Mouse (Mus musculus): ENCODE measurements around the gene Tia1. TPM values are rescaled to one million over a fixed set of nuclear protein-coding genes. Genes with fewer than 3 reads are reported as not detected.

Tia1 gene
- polyA plus RNA-seq, 1 experiment from 2014 or later, result 95.5 TPM

DNA sequence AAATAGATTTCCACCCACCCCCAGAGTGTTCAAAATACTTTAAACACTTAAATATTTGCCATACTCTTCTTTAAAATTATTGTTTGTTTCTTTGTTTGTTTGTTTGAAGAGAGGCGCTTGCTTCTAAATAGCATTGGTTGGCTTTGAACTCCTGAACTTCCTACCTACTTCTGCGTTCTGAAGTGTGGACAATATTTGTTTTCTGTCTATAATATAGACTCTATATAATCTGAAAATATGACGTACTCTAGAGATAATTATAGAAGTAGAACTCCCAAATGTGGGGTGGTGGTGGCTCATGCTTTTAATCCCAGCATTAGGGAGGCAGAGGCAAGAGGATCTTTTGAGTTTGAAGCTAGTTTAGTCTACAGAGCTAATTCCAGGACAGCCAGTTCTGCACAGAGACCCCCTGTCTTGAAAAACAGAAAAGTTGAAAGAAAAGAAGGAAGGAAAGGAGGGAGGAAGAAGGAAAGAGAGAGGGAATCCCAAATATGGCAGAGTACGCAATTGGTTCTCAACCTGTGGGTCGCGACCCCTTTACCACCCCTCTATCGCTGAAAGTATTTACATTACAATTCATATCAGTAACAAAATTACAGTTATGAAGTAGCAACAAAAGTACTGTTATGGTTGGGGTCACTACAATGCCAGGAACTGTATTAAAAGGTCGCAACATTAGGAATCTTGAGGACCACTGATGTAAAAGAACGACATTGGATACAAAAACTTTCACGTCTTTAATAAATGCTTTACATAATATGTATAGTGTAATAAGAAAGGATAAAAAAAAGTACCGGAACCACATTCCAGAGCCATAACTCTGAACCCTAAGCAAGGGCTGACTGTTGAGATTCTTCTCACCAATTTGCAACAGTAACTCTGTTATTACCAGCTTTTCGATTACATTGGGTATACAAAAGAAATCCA, 1.1 kb upstream of the Tia1 start:
- WGBS, result 38% methylated on average over 12 of the region's 12 CpGs
- H3K9ac ChIP-seq (ENCODE audit: low read depth, low read length), result peak overlapping the region; percentile 31; the same call in 1 of the 2 replicates
- H3K4me3 ChIP-seq (ENCODE audit: low read depth, low read length), result peak overlapping the region; percentile 94
- no peak overlapping the region for H3K27ac ChIP-seq (ENCODE audit: low read depth, low read length)
- no peaks in the 10 kb centered on the region for H3K27me3 ChIP-seq (replicated peaks; ENCODE audit: control insufficient read depth, insufficient read depth, low read length)
- H3K36me3 ChIP-seq (ENCODE audit: control insufficient read depth, insufficient read depth, low read length), result no peaks in the 10 kb centered on the region; the same call in 1 of the 2 replicates
- ATAC-seq (replicated peaks; ENCODE audit: low FRiP score) (no peak), DNase-seq (ENCODE audit: low spot score) (no peak)
- peak overlapping the region; percentile 72 for H3K4me2 ChIP-seq
- peaks cover 6% of the 10 kb centered on the region; the same call in 1 of the 2 replicates for H3K4me1 ChIP-seq (replicated peaks; ENCODE audit: control insufficient read depth, insufficient read depth, low read length)
- H3K9me3 ChIP-seq (ENCODE audit: control insufficient read depth, low read length), result no peaks in the 10 kb centered on the region

DNA sequence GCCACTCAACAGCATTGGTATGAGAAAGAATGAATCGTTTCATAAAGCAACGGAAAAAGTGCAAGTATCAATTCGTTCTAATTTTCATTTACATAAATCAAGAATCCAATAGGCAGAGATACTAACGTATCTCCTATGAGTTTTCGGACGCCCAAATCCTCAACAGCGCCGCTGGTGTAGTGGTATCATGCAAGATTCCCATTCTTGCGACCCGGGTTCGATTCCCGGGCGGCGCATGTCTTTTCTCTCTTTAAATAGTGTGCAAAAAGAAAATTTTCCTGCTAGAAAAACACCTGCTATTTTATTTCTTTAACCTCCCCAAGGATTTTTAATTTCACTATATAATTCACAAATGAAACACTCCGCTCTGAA, 305 bp upstream of the Tia1 start:
- H3K9me3 ChIP-seq (ENCODE audit: control insufficient read depth, low read length), result no peaks in the 10 kb centered on the region
- peak; percentile 87 for DNase-seq (ENCODE audit: low spot score)
- peak overlapping the region; percentile 94 for H3K4me3 ChIP-seq (ENCODE audit: low read depth, low read length)
- ATAC-seq (replicated peaks; ENCODE audit: low FRiP score), result peak; percentile 72
- H3K4me1 ChIP-seq (replicated peaks; ENCODE audit: control insufficient read depth, insufficient read depth, low read length), result peaks cover 6% of the 10 kb centered on the region; the same call in 1 of the 2 replicates
- peak overlapping the region; percentile 98 for H3K9ac ChIP-seq (ENCODE audit: low read depth, low read length)
- WGBS, result under 1% methylated on average over 15 of the region's 15 CpGs
- H3K27me3 ChIP-seq (replicated peaks; ENCODE audit: control insufficient read depth, insufficient read depth, low read length), result no peaks in the 10 kb centered on the region
- peak overlapping the region; percentile 98; the same call in 1 of the 2 replicates for H3K27ac ChIP-seq (ENCODE audit: low read depth, low read length)
- H3K4me2 ChIP-seq, result peak overlapping the region; percentile 72
- peaks cover under 1% of the 10 kb centered on the region; the same call in 1 of the 2 replicates for H3K36me3 ChIP-seq (ENCODE audit: control insufficient read depth, insufficient read depth, low read length)

DNA sequence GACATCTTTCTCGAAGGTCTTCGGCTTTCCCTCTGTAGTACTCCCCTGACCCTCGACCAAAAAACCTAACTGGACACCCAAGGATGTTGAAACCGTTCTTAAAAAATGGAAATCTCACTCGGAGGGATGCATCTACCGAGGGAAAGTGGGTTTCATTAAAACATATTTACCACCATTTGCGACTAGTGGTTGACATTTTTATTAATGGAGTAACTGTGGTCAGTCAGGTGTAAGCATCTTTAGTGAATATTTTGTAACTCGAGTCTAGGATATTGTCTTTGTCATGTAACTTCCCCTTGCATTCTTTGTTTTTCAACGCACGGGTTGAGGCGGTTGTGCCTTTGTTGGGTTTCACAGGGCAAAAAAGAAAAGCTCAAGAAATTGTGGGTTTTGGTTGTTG, 977 bp downstream of the Tia1 start:
- Histone ChIP-seq H3K27me3 (replicated peaks; ENCODE audit: control insufficient read depth, insufficient read depth, low read length) (no peaks in the 10 kb centered on the region), H3K36me3 (ENCODE audit: control insufficient read depth, insufficient read depth, low read length) (peaks cover 2% of the 10 kb centered on the region; the same call in 1 of the 2 replicates), H3K9ac (ENCODE audit: low read depth, low read length) (peak overlapping the region; percentile 98), H3K4me1 (replicated peaks; ENCODE audit: control insufficient read depth, insufficient read depth, low read length) (peaks cover 6% of the 10 kb centered on the region; the same call in 1 of the 2 replicates), H3K4me3 (ENCODE audit: low read depth, low read length) (peak overlapping the region; percentile 94), H3K4me2 (peak overlapping the region; percentile 72), H3K27ac (ENCODE audit: low read depth, low read length) (peak overlapping the region; percentile 98), H3K9me3 (ENCODE audit: control insufficient read depth, low read length) (no peaks in the 10 kb centered on the region)
- no peak for ATAC-seq (replicated peaks; ENCODE audit: low FRiP score)
- no peak for DNase-seq (ENCODE audit: low spot score)
- WGBS, result under 1% methylated on average over 11 of the region's 11 CpGs

DNA sequence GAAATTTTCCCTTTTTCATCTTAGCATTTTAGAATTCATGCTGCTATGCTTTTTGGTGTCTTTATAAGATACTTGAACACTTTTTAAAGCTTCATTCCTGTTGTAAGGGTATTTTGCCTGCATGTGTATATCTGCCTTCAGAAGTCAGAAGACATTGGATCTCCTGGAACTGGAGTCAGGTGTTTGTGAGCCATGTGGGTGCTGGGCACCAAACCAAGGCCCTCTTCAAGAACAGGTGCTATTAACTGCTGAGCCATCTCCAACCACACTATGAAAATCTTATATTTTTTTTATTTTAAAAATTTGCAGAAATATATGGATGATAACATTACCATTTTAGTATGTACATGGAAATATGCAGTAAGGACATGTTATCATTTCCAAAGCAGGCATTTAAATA, 2.3 kb downstream of the Tia1 start:
- ATAC-seq (replicated peaks; ENCODE audit: low FRiP score) (no peak), DNase-seq (ENCODE audit: low spot score) (no peak)
- Histone ChIP-seq H3K27me3 (replicated peaks; ENCODE audit: control insufficient read depth, insufficient read depth, low read length) (no peaks in the 10 kb centered on the region), H3K4me3 (ENCODE audit: low read depth, low read length) (no peak overlapping the region), H3K36me3 (ENCODE audit: control insufficient read depth, insufficient read depth, low read length) (peaks cover 2% of the 10 kb centered on the region; the same call in 1 of the 2 replicates), H3K27ac (ENCODE audit: low read depth, low read length) (no peak overlapping the region), H3K9ac (ENCODE audit: low read depth, low read length) (no peak overlapping the region), H3K4me1 (replicated peaks; ENCODE audit: control insufficient read depth, insufficient read depth, low read length) (peaks cover 6% of the 10 kb centered on the region; the same call in 1 of the 2 replicates), H3K9me3 (ENCODE audit: control insufficient read depth, low read length) (no peaks in the 10 kb centered on the region), H3K4me2 (no peak overlapping the region)

DNA sequence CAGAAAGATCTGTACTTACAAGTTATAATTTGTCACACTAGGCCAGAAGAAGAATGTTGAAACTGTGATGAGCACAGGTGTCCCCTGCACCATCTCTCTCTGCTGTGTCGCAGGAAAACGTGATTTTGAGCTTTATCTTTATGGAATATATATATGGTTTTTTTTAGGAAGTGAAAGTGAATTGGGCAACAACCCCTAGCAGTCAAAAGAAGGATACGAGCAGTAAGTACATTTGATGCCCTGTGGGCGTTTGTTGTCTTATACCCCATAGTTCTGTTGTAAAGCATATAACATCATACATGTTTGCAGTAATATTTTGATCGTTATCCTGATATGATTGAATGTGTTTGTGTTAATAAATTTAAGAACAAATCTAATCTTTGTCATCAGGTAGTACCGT, 14.7 kb downstream of the Tia1 start:
- ATAC-seq (replicated peaks; ENCODE audit: low FRiP score), result no peak
- H3K4me1 ChIP-seq (replicated peaks; ENCODE audit: control insufficient read depth, insufficient read depth, low read length), result no peaks in the 10 kb centered on the region
- no peaks in the 10 kb centered on the region for H3K9me3 ChIP-seq (ENCODE audit: control insufficient read depth, low read length)
- H3K36me3 ChIP-seq (ENCODE audit: control insufficient read depth, insufficient read depth, low read length), result peaks cover 36% of the 10 kb centered on the region
- H3K27ac ChIP-seq (ENCODE audit: low read depth, low read length), result no peak overlapping the region
- H3K4me2 ChIP-seq, result no peak overlapping the region
- DNase-seq (ENCODE audit: low spot score), result no peak
- H3K27me3 ChIP-seq (replicated peaks; ENCODE audit: control insufficient read depth, insufficient read depth, low read length), result no peaks in the 10 kb centered on the region
- WGBS, result 85% methylated on average over 6 of the region's 6 CpGs
- H3K9ac ChIP-seq (ENCODE audit: low read depth, low read length), result no peak overlapping the region
- H3K4me3 ChIP-seq (ENCODE audit: low read depth, low read length), result no peak overlapping the region

DNA sequence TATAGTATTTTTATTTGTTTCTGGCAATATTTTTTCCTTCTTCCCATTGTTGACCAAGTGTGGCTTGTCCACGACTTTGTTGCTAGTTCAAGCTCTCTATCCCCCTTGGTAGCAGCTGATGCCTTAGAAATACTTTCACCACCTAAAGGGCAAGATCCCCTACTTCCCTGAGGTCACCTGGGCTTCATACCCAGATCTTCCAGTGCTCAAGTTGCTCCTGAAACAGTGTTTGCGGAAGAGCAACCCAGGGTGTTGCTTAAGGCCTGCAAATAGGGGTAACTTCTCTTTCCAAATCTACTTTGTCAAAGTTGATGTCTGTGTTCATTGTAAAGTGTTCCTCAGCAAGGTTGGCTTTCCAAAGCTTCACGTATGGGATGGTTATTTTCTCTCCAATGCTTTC, 15.2 kb downstream of the Tia1 start:
- no peak overlapping the region for H3K4me3 ChIP-seq (ENCODE audit: low read depth, low read length)
- no peak overlapping the region for H3K27ac ChIP-seq (ENCODE audit: low read depth, low read length)
- no peak for ATAC-seq (replicated peaks; ENCODE audit: low FRiP score)
- DNase-seq (ENCODE audit: low spot score), result no peak
- H3K9ac ChIP-seq (ENCODE audit: low read depth, low read length), result no peak overlapping the region
- 84% methylated on average over 3 of the region's 3 CpGs for WGBS
- peaks cover 38% of the 10 kb centered on the region for H3K36me3 ChIP-seq (ENCODE audit: control insufficient read depth, insufficient read depth, low read length)
- H3K9me3 ChIP-seq (ENCODE audit: control insufficient read depth, low read length), result no peaks in the 10 kb centered on the region
- no peaks in the 10 kb centered on the region for H3K27me3 ChIP-seq (replicated peaks; ENCODE audit: control insufficient read depth, insufficient read depth, low read length)
- H3K4me2 ChIP-seq, result no peak overlapping the region
- no peaks in the 10 kb centered on the region for H3K4me1 ChIP-seq (replicated peaks; ENCODE audit: control insufficient read depth, insufficient read depth, low read length)

DNA sequence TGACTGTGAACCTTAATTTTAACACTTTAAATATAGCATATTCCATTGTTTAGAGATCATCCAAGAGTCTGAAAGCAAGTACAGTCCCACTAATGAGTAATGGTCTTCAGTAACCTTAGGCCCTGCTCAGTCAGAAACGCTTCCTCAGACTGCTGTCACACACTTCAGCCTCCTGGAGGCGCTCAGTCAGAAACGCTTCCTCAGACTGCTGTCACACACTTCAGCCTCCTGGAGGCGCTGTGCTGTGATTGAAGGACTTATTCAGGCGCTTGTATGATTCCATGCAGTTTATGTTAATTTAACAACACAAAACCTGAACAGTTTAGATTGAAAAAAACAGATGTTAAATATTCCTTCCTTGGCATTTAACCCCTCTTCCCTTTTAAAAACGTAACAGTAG, 16.5 kb downstream of the Tia1 start:
- ATAC-seq (replicated peaks; ENCODE audit: low FRiP score), result no peak
- H3K9me3 ChIP-seq (ENCODE audit: control insufficient read depth, low read length), result no peaks in the 10 kb centered on the region
- no peak overlapping the region for H3K4me3 ChIP-seq (ENCODE audit: low read depth, low read length)
- H3K27ac ChIP-seq (ENCODE audit: low read depth, low read length), result no peak overlapping the region
- H3K36me3 ChIP-seq (ENCODE audit: control insufficient read depth, insufficient read depth, low read length), result peaks cover 39% of the 10 kb centered on the region
- no peak overlapping the region for H3K9ac ChIP-seq (ENCODE audit: low read depth, low read length)
- WGBS, result 76% methylated on average over 6 of the region's 6 CpGs
- H3K4me2 ChIP-seq, result no peak overlapping the region
- no peaks in the 10 kb centered on the region for H3K27me3 ChIP-seq (replicated peaks; ENCODE audit: control insufficient read depth, insufficient read depth, low read length)
- DNase-seq (ENCODE audit: low spot score), result no peak
- H3K4me1 ChIP-seq (replicated peaks; ENCODE audit: control insufficient read depth, insufficient read depth, low read length), result no peaks in the 10 kb centered on the region

DNA sequence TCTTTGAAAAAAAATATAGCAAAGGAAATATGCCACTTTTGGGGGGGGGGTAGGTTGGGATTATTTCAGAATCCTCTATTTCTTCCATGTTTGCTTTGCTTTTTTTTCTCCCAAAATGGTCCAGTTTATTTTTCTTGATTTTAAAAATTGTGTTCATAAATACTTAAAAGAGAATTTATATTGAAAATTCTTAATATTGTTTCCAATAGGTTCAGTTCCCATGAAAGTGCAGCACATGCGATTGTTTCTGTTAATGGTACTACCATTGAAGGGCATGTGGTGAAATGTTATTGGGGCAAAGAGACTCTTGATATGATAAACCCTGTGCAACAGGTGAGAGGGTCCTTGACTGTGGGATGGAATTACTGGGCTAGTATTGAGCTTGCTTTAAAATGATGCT, 22.3 kb downstream of the Tia1 start, which contains the start of gene Gm44790:
Gene Gm44790, plus strand, starts transcription at position 301 of the 400 bp plus-strand sequence.
- 88% methylated on average over 1 of the region's 1 CpGs for WGBS
- Histone ChIP-seq H3K9ac (ENCODE audit: low read depth, low read length) (no peak within 1 kb of the TSS), H3K4me1 (replicated peaks; ENCODE audit: control insufficient read depth, insufficient read depth, low read length) (no peaks in the 10 kb centered on the region), H3K9me3 (ENCODE audit: control insufficient read depth, low read length) (no peaks in the 10 kb centered on the region), H3K4me3 (ENCODE audit: low read depth, low read length) (no peak within 1 kb of the TSS), H3K27me3 (replicated peaks; ENCODE audit: control insufficient read depth, insufficient read depth, low read length) (no peaks in the 10 kb centered on the region), H3K4me2 (no peak within 1 kb of the TSS), H3K36me3 (ENCODE audit: control insufficient read depth, insufficient read depth, low read length) (peaks cover 30% of the 10 kb centered on the region; the same call in 1 of the 2 replicates), H3K27ac (ENCODE audit: low read depth, low read length) (no peak within 1 kb of the TSS)
- ATAC-seq (replicated peaks; ENCODE audit: low FRiP score) (no peak), DNase-seq (ENCODE audit: low spot score) (no peak)

Data from liver, embryonic 11.5 days (tissue).